Mouse (Mus musculus) neural tube, embryonic 12.5 days (tissue): ENCODE measurements around the gene Gm128. TPM values are rescaled to one million over a fixed set of nuclear protein-coding genes. Genes with fewer than 3 reads are reported as not detected.

Experiments used
- ATAC-seq: fragments of 200-750 bp; cut with Nextera tagmentation; 2 replicates; pipeline ENCODE4 v1.8.0; 2017; ENCODE audit warnings: low read depth, mild to moderate bottlenecking, moderate TSS enrichment, moderate library complexity; ENCODE audit not compliant: low FRiP score
- H3K27ac ChIP-seq: fragments of 300-500 bp; sonication (generic); 2 replicates; pipeline ENCODE4 v1.5.1; 2016
- H3K27me3 ChIP-seq: fragments of 300-500 bp; sonication (generic); replicated peaks from 2 replicates; pipeline ENCODE4 v1.6.1; 2016; ENCODE audit warnings: mild to moderate bottlenecking
- H3K36me3 ChIP-seq: fragments of 300-500 bp; sonication (generic); 2 replicates; pipeline ENCODE4 v1.6.1; 2016; ENCODE audit warnings: mild to moderate bottlenecking
- H3K4me1 ChIP-seq: fragments of 300-500 bp; sonication (generic); 2 replicates; pipeline ENCODE4 v1.6.1; 2016
- H3K4me2 ChIP-seq: fragments of 300-500 bp; sonication (generic); replicated peaks from 2 replicates; pipeline ENCODE4 v1.6.1; 2016; ENCODE audit warnings: mild to moderate bottlenecking
- H3K4me3 ChIP-seq: fragments of 300-500 bp; sonication (generic); 2 replicates; pipeline ENCODE4 v1.5.1; 2016
- H3K9ac ChIP-seq: fragments of 300-500 bp; sonication (generic); 2 replicates; pipeline ENCODE4 v1.6.1; 2016; ENCODE audit warnings: mild to moderate bottlenecking
- H3K9me3 ChIP-seq: fragments of 300-500 bp; sonication (generic); 2 replicates; pipeline ENCODE4 v1.6.1; 2016; ENCODE audit warnings: mild to moderate bottlenecking
- WGBS: fragments of 180-500 bp; shearing (Covaris S2); methylation state at CpG from one replicate; pipeline ENCODE4 v1.1.7; 2016; 5-methylcytosine and 5-hydroxymethylcytosine counted together
- polyA plus RNA-seq: library from polyadenylated mRNA; unstranded; fragments of >200 nt; fragmentation: Nextera tagmentation; extraction: Ambion mirVana; gene quantifications from 2 replicates; pipeline ENCODE4 v1.2.1, GENCODE M21; 2016

The Gm128 gene
- polyA plus RNA-seq, 1 experiment from 2014 or later, result 0.28 TPM

DNA sequence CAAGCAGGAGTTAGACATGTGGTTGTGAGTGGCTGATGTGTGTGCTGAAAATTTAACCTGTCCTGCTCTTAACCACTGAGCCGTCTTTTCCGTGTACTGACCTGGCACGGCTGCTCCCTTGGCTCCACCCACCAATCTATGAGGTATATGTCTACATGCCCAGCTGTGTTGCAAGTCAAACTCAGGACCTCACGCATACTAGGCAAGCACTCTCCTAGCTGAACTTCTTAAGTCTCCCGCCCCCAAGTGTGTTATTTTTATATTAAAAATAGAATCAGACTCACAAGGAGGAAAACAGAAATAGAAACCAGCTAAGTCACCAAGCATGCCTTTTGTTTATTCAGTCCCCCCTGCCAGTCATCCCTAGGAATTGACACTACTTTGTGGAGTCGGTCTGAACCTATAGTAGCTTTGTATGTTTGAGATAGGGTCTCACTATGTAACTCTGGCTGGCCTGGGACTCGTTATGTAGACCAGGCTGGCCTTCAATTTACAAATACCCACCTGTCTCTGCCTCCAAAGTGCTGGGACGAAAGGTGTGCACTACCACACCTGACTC lies 3.8 kb downstream of the Gm128 start:
- H3K36me3 ChIP-seq, result peaks cover 57% of the 10 kb centered on the region
- WGBS, result 91% methylated on average over 8 of the region's 8 CpGs
- ATAC-seq, result no peak
- no peaks in the 10 kb centered on the region for H3K4me1 ChIP-seq
- H3K9me3 ChIP-seq, result no peaks in the 10 kb centered on the region
- H3K4me3 ChIP-seq, result no peak overlapping the region
- H3K4me2 ChIP-seq, result no peak overlapping the region
- no peaks in the 10 kb centered on the region for H3K27me3 ChIP-seq
- H3K9ac ChIP-seq, result no peak overlapping the region
- H3K27ac ChIP-seq, result no peak overlapping the region

DNA sequence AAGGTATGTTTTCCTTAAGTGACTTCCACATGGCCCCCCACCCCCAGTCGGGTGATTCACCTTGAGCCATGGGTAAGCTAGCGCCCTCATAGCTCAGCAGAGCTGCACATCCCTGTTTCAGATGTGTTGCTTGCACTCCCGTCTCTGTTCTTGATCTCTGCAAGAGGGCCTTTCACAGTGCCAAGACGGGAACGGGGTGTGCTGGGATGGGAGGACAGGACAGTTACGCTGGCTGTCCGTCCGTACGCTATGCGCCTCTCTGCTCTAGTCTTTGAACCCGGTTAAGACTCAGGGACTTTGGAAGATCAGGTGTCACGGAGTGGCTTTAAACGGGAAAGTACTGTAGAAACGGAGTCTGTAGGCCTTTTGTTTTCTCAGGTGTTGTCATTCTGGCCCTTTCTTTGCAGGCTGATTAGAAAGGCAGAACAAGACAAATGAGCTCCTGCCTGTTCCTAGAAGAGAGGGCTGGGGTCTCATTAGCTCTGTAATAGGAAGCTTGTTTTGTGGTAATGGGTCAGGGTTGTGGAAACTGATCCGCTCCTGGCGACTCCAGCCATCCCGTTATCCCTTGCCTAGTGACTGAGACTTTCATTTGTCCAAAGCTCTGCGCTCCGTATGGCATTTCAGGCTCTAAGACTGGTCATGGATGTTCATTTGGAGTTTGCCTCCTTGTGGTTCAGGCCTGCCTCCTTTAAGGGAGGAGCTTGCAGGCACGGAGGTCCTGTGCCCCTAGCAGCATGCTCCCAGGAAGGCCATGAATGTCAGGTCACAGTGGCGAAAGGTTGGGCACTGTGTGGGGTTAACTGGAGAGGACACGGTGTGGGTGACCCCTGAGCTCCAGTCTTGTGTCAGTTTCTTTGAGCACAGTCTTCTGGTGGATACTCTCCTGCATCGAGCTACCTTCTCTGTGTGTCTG lies 5.8 kb downstream of the Gm128 start:
- no peaks in the 10 kb centered on the region for H3K9me3 ChIP-seq
- no peak for ATAC-seq
- H3K27ac ChIP-seq, result no peak overlapping the region
- peaks cover 15% of the 10 kb centered on the region for H3K4me1 ChIP-seq
- H3K9ac ChIP-seq, result no peak overlapping the region
- H3K27me3 ChIP-seq, result no peaks in the 10 kb centered on the region
- H3K4me2 ChIP-seq, result no peak overlapping the region
- peaks cover 68% of the 10 kb centered on the region for H3K36me3 ChIP-seq
- no peak overlapping the region for H3K4me3 ChIP-seq
- 81% methylated on average over 23 of the region's 23 CpGs for WGBS

DNA sequence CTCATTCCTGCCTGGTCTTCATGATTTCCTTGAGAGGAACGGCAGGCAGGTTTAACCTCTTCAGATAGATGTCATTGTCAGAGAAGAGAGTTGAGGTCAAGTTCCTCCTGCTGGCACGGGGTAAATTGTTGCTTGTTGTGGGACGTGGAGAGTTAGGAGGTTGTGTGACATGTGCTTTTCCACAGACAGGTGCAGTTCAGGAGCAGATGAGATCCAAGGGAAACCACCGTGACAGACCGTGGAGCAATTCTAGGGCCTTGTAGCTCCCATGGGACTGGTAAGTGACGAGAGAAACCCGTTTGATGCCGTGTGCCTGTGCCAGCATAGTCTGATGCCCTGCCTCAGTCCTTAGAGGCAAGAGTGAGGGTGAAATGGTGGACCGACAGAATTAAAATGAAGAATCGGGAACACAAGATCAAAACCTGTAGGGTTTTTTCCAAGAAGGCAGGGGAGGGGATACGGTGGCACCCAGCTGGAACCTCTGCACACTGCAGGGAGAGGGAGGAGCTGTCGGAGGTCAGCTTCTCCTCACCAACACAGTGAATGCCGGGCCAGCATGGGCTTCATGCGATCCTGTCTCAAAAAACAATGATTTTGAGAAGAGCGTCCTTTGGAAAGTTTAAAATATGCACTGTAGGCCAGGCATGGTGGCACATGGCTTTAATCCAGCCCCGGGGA lies 8.0 kb downstream of the Gm128 start:
- no peaks in the 10 kb centered on the region for H3K9me3 ChIP-seq
- peaks cover 63% of the 10 kb centered on the region for H3K36me3 ChIP-seq
- WGBS, result 84% methylated on average over 16 of the region's 16 CpGs

DNA sequence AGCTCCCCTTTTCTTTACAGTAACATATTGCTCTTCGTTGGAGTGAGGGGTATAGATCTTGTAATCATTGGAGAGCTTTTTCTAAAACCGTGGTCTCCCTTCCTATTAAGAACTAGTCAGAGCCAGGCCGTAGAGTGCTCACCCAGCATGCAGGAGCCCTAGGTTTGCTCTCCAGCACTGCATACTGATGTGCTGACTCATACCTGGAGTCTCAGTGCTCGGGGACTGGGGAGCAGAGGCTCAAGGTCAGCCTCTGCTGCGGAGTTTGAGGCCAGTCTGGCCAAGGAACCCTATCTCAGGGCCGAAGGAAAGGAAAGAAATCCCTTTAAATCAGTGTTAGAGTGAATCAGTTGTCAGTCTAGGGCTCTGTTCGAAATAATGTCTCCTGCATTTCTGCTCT lies 8.6 kb downstream of the Gm128 start:
- no peak overlapping the region for H3K4me3 ChIP-seq
- peaks cover 57% of the 10 kb centered on the region for H3K36me3 ChIP-seq
- no peak overlapping the region for H3K9ac ChIP-seq
- peaks cover 30% of the 10 kb centered on the region for H3K4me1 ChIP-seq
- 90% methylated on average over 7 of the region's 7 CpGs for WGBS
- no peak overlapping the region for H3K27ac ChIP-seq
- no peak overlapping the region for H3K4me2 ChIP-seq
- ATAC-seq, result no peak
- no peaks in the 10 kb centered on the region for H3K9me3 ChIP-seq
- no peaks in the 10 kb centered on the region for H3K27me3 ChIP-seq

More for the DNA sequence above, 8.0 kb downstream of the Gm128 start:
- H3K4me1 ChIP-seq, result peaks cover 30% of the 10 kb centered on the region
- H3K27me3 ChIP-seq, result no peaks in the 10 kb centered on the region
- H3K9ac ChIP-seq, result no peak overlapping the region
- no peak overlapping the region for H3K4me2 ChIP-seq
- no peak overlapping the region for H3K4me3 ChIP-seq
- no peak overlapping the region for H3K27ac ChIP-seq
- no peak for ATAC-seq

DNA sequence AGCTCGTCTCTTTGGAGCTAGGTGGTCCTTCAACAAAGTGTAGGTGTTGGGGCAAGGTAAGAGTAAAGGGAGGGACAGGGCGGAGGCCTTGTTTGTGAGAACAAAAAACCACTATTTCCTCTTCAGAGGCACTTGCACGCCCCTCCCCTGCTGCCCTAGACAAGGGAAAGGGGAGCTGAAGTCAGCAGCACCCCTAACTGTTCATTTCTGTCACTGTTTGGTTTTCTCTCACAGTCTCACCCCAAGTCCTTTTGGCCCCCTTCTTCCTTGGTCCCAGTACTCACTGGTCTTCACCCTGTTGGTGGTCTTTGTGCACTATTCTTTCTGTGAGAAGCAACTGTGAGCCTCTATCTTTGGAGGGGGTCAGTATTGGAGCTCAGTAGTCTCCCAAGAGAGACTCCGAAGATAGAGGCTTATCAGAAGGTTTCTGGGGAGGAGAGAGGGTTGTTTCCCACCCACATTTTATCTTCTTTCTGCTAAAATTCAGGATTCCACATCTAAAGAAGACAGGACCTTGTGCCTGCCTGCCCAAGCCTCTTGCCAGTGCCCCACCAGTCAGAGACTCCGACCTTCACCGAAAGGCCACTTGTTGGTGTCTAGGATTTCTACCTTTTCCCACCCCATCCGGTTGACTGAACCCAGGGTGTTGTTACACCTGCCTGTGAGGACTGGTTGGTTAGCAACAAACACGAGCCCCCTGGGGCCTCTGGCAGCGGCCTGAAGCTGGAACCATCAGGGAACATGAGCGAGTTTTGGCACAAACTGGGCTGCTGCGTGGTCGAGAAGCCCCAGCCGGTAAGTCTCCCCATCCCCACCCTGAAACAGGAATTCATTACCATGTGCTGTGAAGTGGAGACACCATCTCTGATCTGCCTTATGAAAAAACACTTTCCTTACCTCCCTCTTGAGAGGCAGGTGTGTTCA lies 9.8 kb downstream of the Gm128 start, which contains the start of gene Mllt11:
Gene Mllt11, minus strand, starts transcription at position 874 of the 924 bp plus-strand sequence.
- Histone ChIP-seq H3K27me3 (no peaks in the 10 kb centered on the region), H3K27ac (no peak within 1 kb of the TSS), H3K4me2 (peak within 1 kb of the TSS; percentile 87), H3K36me3 (peaks cover 50% of the 10 kb centered on the region), H3K4me1 (peaks cover 31% of the 10 kb centered on the region), H3K9me3 (no peaks in the 10 kb centered on the region), H3K4me3 (no peak within 1 kb of the TSS), H3K9ac (peak within 1 kb of the TSS; percentile 45)
- 86% methylated on average over 12 of the region's 13 CpGs for WGBS
- ATAC-seq, result no peak

DNA sequence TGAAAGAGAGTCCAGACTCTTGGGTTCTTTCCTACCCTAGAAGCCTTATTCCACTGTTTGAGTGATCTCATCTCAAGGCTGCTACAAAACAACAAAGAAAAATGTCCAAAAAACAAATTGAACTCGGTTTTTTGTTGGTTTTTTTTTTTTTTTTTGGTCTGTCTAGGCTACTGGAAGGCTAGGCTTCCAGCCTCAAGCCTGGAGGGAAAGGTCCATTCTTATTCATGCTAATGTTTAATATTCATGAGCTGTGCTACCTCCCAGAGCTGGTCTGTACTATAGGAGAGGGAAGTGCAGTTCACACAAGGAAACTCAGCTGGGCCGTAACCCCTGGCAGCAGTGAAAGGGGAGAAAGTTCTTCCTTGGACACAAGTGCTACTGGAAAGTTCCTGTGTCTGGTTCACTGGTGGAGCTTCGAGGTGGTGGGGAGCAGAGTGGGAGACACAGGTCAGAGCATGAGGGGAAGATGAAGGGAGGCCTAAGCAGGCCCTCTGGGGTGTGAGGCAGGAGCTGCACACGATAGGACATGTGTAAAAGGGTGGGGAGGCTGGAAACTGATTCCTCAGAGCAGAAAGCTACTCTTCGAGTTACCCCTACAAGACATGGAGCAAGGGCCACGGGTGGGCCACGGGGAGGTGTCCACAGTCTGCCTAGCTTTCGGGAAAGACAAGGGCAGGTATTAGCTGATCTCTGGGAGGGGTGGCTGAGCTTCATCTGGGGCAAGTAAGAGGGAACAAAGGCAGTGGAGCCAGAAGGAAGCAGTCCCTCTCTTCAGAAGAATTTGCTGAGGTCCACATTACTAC lies 10.7 kb downstream of the Gm128 start:
- H3K9ac ChIP-seq, result peak overlapping the region; percentile 98
- H3K4me2 ChIP-seq, result peak overlapping the region; percentile 87
- H3K4me3 ChIP-seq, result peak overlapping the region; percentile 99
- peaks cover 44% of the 10 kb centered on the region for H3K36me3 ChIP-seq
- peaks cover 38% of the 10 kb centered on the region for H3K4me1 ChIP-seq
- WGBS, result 42% methylated on average over 8 of the region's 8 CpGs
- no peaks in the 10 kb centered on the region for H3K9me3 ChIP-seq
- ATAC-seq, result no peak
- H3K27me3 ChIP-seq, result no peaks in the 10 kb centered on the region
- H3K27ac ChIP-seq, result peak overlapping the region; percentile 95; the same call in 1 of the 2 replicates

DNA sequence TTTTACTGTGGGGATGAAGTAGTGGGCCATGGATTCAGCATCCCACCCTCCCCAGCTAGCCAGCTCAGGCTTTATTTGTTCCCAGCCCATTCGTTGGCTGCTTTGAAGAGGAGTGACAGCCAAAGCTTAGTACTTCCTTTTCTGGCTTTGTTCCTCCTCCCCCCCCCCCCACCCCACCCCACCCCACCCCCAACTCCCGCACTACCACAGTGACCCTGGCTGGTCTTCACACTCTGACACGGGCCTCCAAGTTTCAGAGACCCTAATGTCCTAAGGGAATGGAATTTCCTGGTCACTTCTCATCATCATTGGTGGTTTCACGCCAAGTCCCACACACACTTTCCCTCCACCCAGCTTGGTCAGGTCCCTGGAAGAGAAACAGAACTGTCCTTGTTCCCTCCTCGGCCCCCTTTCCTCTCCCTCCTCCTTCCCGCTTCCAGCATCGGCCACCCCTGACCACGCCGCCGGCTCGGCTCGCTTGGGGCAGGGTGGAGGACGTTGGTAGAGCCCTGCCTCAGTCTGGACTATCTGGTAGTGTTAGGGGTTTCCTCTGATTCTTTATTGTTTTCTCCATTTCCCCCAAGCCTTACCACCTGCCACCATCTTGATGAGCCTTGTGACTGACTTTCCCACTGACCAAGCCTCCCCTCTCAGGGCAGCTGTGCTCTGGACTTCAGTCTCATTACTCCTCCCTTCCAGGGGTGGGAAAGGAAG lies 11.5 kb downstream of the Gm128 start:
- no peaks in the 10 kb centered on the region for H3K9me3 ChIP-seq
- H3K36me3 ChIP-seq, result peaks cover 44% of the 10 kb centered on the region
- H3K9ac ChIP-seq, result peak overlapping the region; percentile 98
- peak overlapping the region; percentile 87 for H3K4me2 ChIP-seq
- 1% methylated on average over 13 of the region's 13 CpGs for WGBS
- H3K4me3 ChIP-seq, result peak overlapping the region; percentile 99
- H3K4me1 ChIP-seq, result peaks cover 44% of the 10 kb centered on the region
- H3K27ac ChIP-seq, result peak overlapping the region; percentile 95
- no peaks in the 10 kb centered on the region for H3K27me3 ChIP-seq
- ATAC-seq, result peak; percentile 10; the same call in 1 of the 2 replicates

DNA sequence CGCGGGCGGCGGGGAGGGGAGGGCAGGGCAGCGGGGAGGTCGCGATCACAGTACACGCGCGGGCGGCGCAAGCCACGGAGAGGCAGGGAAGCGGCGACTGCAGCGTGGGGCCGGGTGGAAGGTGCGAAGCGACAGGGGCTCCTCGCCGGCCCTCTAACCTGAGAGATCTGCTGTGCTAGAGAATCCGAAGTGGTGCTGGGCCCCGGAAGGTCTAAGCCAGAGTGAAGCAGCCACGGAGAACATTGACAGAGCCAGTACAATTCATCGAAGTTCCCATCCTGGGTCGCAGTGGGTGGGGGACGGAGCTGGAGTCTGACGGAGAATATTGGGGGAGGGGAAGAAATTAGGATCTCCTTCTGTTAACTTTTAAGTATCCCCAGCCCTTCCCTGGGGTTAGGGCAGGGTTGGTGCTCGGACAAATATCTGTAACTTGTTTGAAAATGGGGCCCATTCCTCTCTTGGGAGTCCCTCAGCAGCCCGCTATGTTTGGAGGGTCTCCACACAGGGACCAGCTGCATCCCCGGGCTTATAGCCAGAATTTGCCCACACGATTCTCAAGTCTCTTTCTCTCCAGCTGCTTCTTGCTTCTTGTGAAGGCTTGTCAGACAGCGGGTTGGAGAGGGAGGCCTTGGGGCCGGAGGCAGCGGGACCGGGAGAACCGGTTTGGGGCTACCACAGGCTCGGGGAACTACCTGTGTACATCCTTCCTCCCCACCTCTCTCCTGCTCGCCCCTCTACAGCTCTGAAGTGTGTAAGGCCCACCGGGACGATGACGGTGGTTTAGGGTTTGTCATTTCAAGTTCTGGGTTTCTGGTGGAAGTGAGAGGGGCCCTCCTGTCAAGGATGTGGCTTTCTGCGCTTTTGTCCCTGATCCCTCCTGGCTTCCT lies 12.3 kb downstream of the Gm128 start:
- ATAC-seq, result peak; percentile 11; the same call in 1 of the 2 replicates
- H3K9me3 ChIP-seq, result no peaks in the 10 kb centered on the region
- peak overlapping the region; percentile 98 for H3K9ac ChIP-seq
- under 1% methylated on average over 43 of the region's 43 CpGs for WGBS
- H3K4me2 ChIP-seq, result peak overlapping the region; percentile 87
- peaks cover 40% of the 10 kb centered on the region for H3K36me3 ChIP-seq
- H3K4me1 ChIP-seq, result peaks cover 51% of the 10 kb centered on the region
- H3K27ac ChIP-seq, result peak overlapping the region; percentile 95
- no peaks in the 10 kb centered on the region for H3K27me3 ChIP-seq
- peak overlapping the region; percentile 99 for H3K4me3 ChIP-seq

DNA sequence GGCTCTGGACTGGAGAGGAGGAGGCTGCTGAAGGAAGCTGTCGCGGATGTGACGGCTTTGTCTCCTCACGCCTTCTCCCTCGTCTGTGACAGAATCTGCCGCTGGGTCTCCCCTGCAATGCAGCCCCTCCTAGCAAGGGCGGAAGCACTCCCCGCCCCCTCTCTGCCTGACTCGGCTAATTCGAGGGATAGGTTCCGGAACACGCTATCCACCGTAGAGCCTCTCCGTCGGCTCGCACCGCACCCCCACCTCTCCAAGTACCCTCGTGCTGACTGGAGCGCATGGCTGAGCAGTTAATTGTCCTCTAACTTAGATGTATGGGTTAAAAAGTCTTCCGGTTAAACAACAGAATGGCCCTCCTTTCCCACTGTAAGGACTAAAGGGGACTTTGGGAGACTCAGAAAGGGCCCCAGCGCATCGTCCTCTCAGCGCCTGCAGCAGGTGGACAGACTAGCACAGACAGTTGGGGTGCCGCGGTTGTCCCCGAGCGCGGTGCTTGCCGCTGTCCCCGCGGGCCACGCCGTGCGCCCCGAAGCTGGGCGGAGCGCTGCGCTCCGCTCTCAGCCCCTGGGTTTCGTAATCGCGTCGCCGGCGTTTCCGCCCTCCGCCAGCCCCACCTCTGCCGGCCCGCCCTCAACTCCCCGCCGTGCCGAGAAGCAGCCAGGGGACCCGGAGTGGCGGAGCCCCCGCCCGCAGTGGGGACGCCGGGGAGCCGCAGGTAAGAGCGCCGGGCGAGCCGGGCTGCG lies 13.1 kb downstream of the Gm128 start, which contains the start of gene Cdc42se1:
Gene Cdc42se1, plus strand, starts transcription at position 585 of the 746 bp plus-strand sequence.
- ATAC-seq, result peak; percentile 90
- Histone ChIP-seq H3K27me3 (no peaks in the 10 kb centered on the region), H3K36me3 (peaks cover 40% of the 10 kb centered on the region), H3K9me3 (no peaks in the 10 kb centered on the region), H3K9ac (peak within 1 kb of the TSS; percentile 98), H3K4me2 (peak within 1 kb of the TSS; percentile 87), H3K4me1 (peaks cover 52% of the 10 kb centered on the region), H3K27ac (peak within 1 kb of the TSS; percentile 95), H3K4me3 (peak within 1 kb of the TSS; percentile 99)
- WGBS, result under 1% methylated on average over 64 of the region's 64 CpGs
